Mouse (Mus musculus) naive thymus-derived CD4-positive, alpha-beta T cell, adult 2 months (primary cell): ENCODE measurements around the gene Timm23.
A peak's percentile ranks its signal among the peaks of the same experiment; 100 is the strongest.
"Not testable (repeated sequence)": the region's sequence is repeated elsewhere in the genome, so short reads cannot be mapped to it uniquely, and the experiment has no call there.

Experiments
- DNase-seq: peaks from one replicate; pipeline ENCODE4 v3.0.0-alpha.2; 2011; ENCODE audit warnings: low read depth

The Timm23 gene

DNA sequence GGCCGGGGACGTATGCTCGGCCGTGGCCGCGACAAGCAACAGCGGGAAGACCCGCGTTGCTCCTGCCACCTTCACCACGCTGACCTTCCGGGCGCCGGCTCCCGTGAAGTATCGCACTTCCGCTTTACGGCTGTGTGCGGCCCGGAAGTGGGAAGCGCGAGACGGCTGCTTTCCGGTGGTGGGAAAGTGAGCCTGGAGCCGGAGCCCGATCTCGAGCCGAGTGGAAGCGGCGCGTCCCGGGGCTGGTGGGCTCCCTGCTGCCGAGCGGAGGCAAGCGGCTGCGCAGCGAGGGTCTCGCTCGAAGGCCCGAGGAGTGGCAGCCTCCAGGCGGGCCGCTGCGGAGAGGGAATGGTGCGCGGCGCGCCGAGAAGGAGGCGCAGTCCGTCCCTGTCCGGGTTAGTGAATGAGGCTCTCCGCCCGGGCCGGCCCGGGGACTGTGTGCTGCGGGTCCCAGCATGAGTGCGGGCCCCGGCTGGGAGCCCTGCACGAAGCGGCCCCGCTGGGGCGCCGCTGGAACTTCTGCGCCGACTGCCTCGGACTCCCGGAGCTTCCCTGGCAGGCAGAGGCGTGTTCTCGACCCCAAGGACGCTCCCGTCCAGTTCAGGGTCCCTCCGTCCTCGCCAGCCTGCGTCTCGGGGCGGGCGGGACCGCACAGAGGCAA lies at the start of gene Timm23, which contains the start of gene Parg:
TSS of gene Timm23 (minus strand) at position 108 of the 661 bp plus-strand sequence.
TSS of gene Parg (plus strand) at position 159 of the 661 bp plus-strand sequence.
- peak; percentile 83 for DNase-seq

GRCm38 (mm10) chr14:32249616-32250015 lies 47.9 kb upstream of the Timm23 start:
- DNase-seq = no peak

DNA sequence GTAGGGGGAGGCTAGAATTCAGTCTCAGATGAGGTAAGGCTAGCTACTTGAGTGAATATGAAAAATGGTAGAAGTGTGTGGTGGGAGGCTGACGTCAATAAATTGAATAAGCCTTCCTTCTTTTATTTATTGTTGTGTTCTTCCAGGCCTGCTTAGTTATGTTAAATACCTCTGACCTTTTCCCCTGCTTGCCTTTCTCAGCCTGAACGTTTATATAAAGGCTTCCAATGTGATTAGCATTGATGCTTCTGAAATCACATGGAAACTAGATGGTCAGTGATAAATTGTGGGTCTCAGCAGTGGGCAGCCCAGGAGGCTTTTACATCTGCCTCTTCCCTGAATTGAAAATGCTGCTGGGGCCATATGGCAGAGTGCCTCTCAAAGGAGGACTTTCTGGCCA lies 44.3 kb upstream of the Timm23 start:
- DNase-seq = no peak

GRCm38 (mm10) chr14:32242401-32242800 lies 40.7 kb upstream of the Timm23 start:
- no peak for DNase-seq

DNA sequence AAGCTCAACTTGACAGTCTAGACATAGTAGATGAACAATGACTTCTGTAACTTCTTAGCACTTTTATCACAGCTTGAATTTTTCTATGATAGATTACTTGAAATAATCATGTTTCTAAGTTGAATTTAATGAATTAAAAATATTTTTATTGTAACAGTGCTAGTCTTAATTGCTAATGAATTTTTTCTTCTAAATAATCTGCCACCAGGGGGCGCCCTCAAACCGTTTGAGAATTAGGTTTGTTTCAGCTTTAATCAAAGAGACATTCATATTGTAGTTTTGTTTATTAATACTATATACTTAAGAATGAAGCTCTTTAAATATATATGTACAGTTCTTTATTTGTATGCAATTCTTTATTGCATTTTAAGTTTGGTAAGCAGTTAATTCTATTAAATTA lies 27.3 kb upstream of the Timm23 start:
- DNase-seq = peak; percentile 68

GRCm38 (mm10) chr14:32226601-32227000 lies 24.9 kb upstream of the Timm23 start:
- DNase-seq = no peak

DNA sequence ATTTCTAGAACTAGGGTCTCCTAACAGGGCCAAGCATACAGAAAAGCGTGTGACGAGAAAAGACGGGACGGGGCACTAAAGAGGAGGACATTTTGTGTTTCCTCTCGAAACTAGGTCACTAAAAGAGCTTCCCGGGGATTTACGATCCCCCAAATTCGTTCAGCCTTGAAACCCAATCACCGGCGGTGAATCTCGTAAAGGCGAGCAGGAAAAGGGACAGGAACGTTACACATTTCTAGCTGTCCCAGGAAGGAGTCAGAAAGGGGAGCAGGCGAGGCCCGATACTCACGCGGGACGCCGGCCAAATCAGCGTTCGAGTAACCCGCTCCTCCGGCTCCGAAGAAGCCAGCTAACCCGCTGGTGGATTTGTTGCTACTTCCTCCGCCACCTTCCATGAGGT lies 344 bp downstream of the Timm23 start:
- peak; percentile 51 for DNase-seq

GRCm38 (mm10) chr14:32193557-32193956 lies 8.1 kb downstream of the Timm23 start:
- not testable (repeated sequence) for DNase-seq

DNA sequence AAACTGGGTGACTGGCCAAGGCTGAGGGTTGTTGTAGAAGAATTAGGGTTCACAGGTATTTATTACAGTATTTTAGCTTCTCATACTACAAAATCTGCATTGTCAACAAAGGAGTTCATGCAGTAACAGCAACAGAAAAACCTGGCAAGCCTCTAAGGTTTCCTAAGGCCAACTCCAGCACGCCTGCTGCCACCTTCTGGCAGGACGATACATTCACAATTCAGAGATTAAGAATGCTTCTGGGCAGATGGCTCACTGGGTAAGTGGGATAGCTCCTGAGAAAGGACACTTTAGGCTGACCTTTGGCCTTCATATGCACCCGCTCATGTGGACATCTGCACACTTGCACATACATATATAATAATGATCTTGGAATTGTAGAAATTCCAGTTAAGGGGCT lies 9.3 kb downstream of the Timm23 start:
- DNase-seq = peak; percentile 63

DNA sequence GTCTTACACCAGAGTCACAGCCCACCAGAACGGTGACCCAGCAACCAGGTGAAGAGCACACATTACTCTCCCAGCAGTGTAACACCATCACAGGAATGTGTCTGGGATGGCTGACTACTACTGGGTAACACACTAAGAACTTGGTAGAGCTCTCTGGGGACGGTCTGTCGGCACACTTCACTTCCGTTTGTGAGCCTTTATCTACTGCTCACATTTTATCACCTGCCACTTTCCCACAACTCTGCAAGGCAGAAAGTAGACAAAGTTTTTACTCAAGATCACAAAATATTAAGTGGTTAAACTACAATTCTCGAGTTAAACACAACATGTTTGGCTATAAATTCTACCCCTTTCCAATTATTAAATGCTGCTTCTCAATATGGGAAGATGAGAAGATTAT lies 9.8 kb downstream of the Timm23 start:
- DNase-seq = no peak

GRCm38 (mm10) chr14:32190627-32191391 lies 10.9 kb downstream of the Timm23 start:
- DNase-seq = no peak

- no peak for DNase-seq
Measured at GRCm38 (mm10) chr14:32183846-32184245, 17.9 kb downstream of the Timm23 start.

DNA sequence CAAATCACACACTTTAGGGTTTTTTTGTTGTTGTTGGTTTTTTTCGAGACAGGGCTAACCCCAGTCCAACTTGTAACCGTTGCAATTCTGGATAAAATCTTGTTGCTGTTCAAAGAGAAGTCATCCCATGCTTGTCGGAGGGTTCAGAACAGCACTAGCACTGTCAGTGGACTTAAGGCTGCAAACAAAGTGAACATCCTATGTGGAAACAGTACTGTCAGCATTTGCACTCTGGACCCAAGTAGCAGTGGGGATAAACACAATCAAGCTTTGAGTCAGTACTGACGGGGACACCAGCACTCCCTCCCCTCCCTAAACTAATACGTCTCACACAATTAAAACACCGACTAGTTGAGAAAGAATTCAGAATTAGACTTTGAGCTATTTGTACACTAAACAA lies 20.8 kb downstream of the Timm23 start:
- no peak for DNase-seq

DNA sequence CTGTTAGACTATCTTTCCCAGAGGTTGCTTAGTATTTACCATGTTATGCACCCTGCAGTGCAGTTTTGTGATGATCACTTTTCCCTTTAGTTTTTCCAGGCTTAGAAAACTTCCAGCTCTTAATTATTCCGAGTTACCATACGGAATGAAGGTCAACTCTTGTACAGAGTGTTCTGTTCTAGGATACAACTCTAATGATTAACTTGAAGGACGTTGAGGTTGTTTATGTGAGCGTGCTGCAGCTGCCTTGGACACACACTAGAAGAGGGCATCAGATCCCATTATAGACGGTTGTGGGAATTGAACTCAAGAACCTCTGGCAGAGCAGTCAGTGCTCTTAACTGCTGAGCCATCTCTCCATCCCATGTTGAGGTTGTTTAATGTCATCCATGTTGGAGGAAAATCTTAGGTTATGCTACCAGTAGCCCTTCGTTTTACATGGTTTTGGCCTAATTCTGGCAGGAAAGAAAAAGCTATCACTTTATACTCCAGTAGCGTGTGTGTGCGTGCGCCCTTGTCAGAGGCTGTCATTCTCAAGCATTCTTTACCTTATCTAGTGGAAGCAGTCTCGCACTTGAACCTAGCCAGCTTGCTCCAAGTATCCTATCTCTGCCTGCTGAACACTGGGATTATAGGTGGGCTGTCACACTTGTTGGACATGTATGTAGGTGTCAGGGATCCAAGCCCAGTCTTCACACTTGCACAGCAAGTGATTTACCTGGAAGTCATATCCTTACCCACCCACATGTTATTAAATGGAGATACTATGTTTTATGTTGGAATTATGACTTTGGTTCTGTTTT lies 22.1 kb downstream of the Timm23 start:
- DNase-seq = no peak

- DNase-seq = not testable (repeated sequence)
Measured at GRCm38 (mm10) chr14:32176590-32176989, 25.1 kb downstream of the Timm23 start.

DNA sequence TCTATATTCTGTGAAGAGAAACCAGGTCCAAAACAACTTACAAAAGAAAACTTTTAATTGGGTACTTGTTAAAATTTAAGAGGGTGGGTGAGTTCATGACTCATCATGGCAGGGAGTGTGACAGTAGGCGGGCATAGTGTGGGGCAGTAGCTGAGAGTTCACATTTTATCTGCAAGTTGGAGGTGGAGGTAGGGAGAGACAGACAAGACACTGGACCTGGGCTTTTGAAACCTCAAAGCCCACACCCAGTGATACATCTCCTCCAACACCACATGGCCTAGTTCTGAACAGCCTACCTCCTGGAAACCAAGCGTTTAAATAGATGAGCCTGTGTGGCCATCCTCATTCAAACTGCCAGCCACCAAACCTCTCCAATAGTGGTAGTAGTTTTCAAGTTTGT lies 26.4 kb downstream of the Timm23 start:
- DNase-seq = no peak

- no peak for DNase-seq
Measured at GRCm38 (mm10) chr14:32170137-32170536, 31.6 kb downstream of the Timm23 start.

DNA sequence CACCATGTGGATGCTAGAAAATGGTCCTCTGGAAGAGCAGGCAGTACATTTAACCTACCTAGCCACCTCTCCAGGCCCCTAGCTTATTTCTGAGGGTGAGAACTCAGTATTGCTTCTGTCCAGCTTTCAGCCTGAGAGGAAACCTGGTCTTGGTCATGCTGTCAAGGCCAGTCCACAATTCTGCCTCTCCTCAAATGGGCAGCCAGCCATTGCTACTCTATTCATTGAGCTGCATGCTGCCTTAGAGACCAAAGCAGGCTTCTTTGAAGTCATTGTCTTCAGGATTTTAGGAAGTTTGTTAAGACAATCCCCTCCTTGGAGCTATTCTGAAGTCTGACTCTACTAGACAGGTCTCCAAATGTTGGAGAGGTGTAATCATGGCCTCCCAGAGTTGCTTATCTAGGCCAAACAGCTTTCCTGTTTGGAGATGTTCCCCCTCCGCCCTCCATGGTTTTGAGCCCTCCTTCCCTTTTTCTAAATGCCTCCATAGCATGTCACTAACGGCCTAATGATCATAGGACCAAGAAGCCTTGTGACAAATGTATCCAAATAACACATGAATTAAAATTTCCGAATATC lies 33.0 kb downstream of the Timm23 start:
- no peak for DNase-seq

GRCm38 (mm10) chr14:32167326-32167725 lies 34.4 kb downstream of the Timm23 start:
- no peak for DNase-seq

- no peak for DNase-seq
Measured at GRCm38 (mm10) chr14:32166840-32167239, 34.9 kb downstream of the Timm23 start.

GRCm38 (mm10) chr14:32166062-32166441 lies 35.6 kb downstream of the Timm23 start:
- no peak for DNase-seq
